Mouse (Mus musculus) kidney, embryonic 14.5 days (tissue): Measurements from ENCODE around the gene B130006D01Rik. TPM values are rescaled to one million over a fixed set of nuclear protein-coding genes. Genes with fewer than 3 reads are reported as not detected.

Source experiments
- ATAC-seq: fragments of 200-750 bp; cut with Nextera tagmentation; 2 replicates; pipeline ENCODE4 v1.8.0; 2017; ENCODE audit warnings: moderate number of reproducible peaks, mild to moderate bottlenecking, moderate TSS enrichment, moderate library complexity; ENCODE audit not compliant: low FRiP score, low TSS enrichment
- H3K27ac ChIP-seq: fragments of 300-500 bp; sonication (generic); 2 replicates; pipeline ENCODE4 v1.5.1; 2014; ENCODE audit warnings: low read depth, mild to moderate bottlenecking, low read length, moderate library complexity, mixed read lengths
- H3K27me3 ChIP-seq: fragments of 300-500 bp; sonication (generic); 2 replicates; pipeline ENCODE4 v1.6.1; 2014; ENCODE audit warnings: mild to moderate bottlenecking, low read length; ENCODE audit not compliant: control insufficient read depth, insufficient read depth
- H3K36me3 ChIP-seq: fragments of 300-500 bp; sonication (generic); 2 replicates; pipeline ENCODE4 v1.6.1; 2014; ENCODE audit warnings: low read length, mixed read lengths; ENCODE audit not compliant: control insufficient read depth, insufficient read depth
- H3K4me1 ChIP-seq: fragments of 300-500 bp; sonication (generic); 2 replicates; pipeline ENCODE4 v1.6.1; 2014; ENCODE audit warnings: low read length, mixed read lengths; ENCODE audit not compliant: control insufficient read depth, insufficient read depth
- H3K4me2 ChIP-seq: fragments of 300-500 bp; sonication (generic); replicated peaks from 2 replicates; pipeline ENCODE4 v1.6.1; 2014; ENCODE audit warnings: low read depth, mild to moderate bottlenecking, low read length
- H3K4me3 ChIP-seq: fragments of 300-500 bp; sonication (generic); 2 replicates; pipeline ENCODE4 v1.5.1; 2014; ENCODE audit warnings: mild to moderate bottlenecking, low read length
- H3K9ac ChIP-seq: fragments of 300-500 bp; sonication (generic); 2 replicates; pipeline ENCODE4 v1.6.1; 2014; ENCODE audit warnings: low read depth, mild to moderate bottlenecking, low read length, moderate library complexity
- H3K9me3 ChIP-seq: fragments of 300-500 bp; sonication (generic); 2 replicates; pipeline ENCODE4 v1.6.1; 2016; ENCODE audit warnings: low read length; ENCODE audit not compliant: control insufficient read depth
- WGBS: fragments of 180-500 bp; shearing (Covaris S2); extraction: QIAGEN DNeasy Blood & Tissue Kit; methylation state at CpG from one replicate; pipeline ENCODE4 v1.1.7; 2014; 5-methylcytosine and 5-hydroxymethylcytosine counted together
- polyA plus RNA-seq: library from polyadenylated mRNA; unstranded; fragments of >200 nt; fragmentation: Nextera tagmentation; extraction: Ambion mirVana; gene quantifications from 2 replicates; pipeline ENCODE4 v1.2.1, GENCODE M21; 2014

Gene B130006D01Rik
- polyA plus RNA-seq, 1 experiment from 2014 or later: 1.6 TPM

- H3K4me1 ChIP-seq: peaks cover 10% of the 10 kb centered on the region; the same call in 1 of the 2 replicates
Measured at GRCm38 (mm10) chr11:95688515-95688914, 34.9 kb upstream of the B130006D01Rik start.

GRCm38 (mm10) chr11:95688981-95689380 lies 34.4 kb upstream of the B130006D01Rik start:
- H3K4me2 ChIP-seq: no peak overlapping the region
- H3K4me3 ChIP-seq: no peak overlapping the region
- no peak overlapping the region for H3K27ac ChIP-seq
- 51% methylated on average over 7 of the region's 7 CpGs for WGBS
- H3K4me1 ChIP-seq: peaks cover 10% of the 10 kb centered on the region; the same call in 1 of the 2 replicates
- no peaks in the 10 kb centered on the region for H3K36me3 ChIP-seq
- no peak for ATAC-seq
- H3K9ac ChIP-seq: no peak overlapping the region
- H3K9me3 ChIP-seq: no peaks in the 10 kb centered on the region
- no peaks in the 10 kb centered on the region for H3K27me3 ChIP-seq

More at GRCm38 (mm10) chr11:95688515-95688914, 34.9 kb upstream of the B130006D01Rik start:
- Histone ChIP-seq H3K27ac (peak overlapping the region; percentile 31; the same call in 1 of the 2 replicates), H3K4me3 (no peak overlapping the region), H3K9me3 (no peaks in the 10 kb centered on the region), H3K4me2 (no peak overlapping the region), H3K9ac (no peak overlapping the region), H3K27me3 (no peaks in the 10 kb centered on the region), H3K36me3 (no peaks in the 10 kb centered on the region)
- WGBS: 66% methylated on average over 6 of the region's 6 CpGs
- ATAC-seq: no peak

GRCm38 (mm10) chr11:95689544-95689943 lies 33.8 kb upstream of the B130006D01Rik start:
- no peak overlapping the region for H3K27ac ChIP-seq
- H3K4me3 ChIP-seq: no peak overlapping the region
- no peak overlapping the region for H3K9ac ChIP-seq
- H3K4me1 ChIP-seq: peaks cover 10% of the 10 kb centered on the region; the same call in 1 of the 2 replicates
- no peaks in the 10 kb centered on the region for H3K9me3 ChIP-seq
- H3K27me3 ChIP-seq: no peaks in the 10 kb centered on the region
- WGBS: 82% methylated on average over 3 of the region's 3 CpGs
- no peak for ATAC-seq
- no peaks in the 10 kb centered on the region for H3K36me3 ChIP-seq
- H3K4me2 ChIP-seq: no peak overlapping the region

- 83% methylated on average over 5 of the region's 5 CpGs for WGBS
- Histone ChIP-seq H3K4me3 (no peak overlapping the region), H3K4me1 (no peaks in the 10 kb centered on the region), H3K4me2 (no peak overlapping the region), H3K9ac (no peak overlapping the region), H3K27ac (no peak overlapping the region), H3K27me3 (no peaks in the 10 kb centered on the region), H3K9me3 (no peaks in the 10 kb centered on the region), H3K36me3 (no peaks in the 10 kb centered on the region)
- ATAC-seq: no peak
Measured at GRCm38 (mm10) chr11:95698541-95698940, 24.8 kb upstream of the B130006D01Rik start.

GRCm38 (mm10) chr11:95700778-95701739 lies 22.3 kb upstream of the B130006D01Rik start:
- Histone ChIP-seq H3K9me3 (no peaks in the 10 kb centered on the region), H3K27ac (no peak overlapping the region), H3K4me2 (no peak overlapping the region), H3K9ac (no peak overlapping the region), H3K4me3 (no peak overlapping the region), H3K36me3 (no peaks in the 10 kb centered on the region), H3K4me1 (no peaks in the 10 kb centered on the region), H3K27me3 (no peaks in the 10 kb centered on the region)
- ATAC-seq: no peak
- WGBS: 88% methylated on average over 13 of the region's 13 CpGs

- WGBS: 85% methylated on average over 12 of the region's 12 CpGs
- no peak for ATAC-seq
- Histone ChIP-seq H3K36me3 (no peaks in the 10 kb centered on the region), H3K27ac (no peak overlapping the region), H3K4me2 (no peak overlapping the region), H3K9me3 (no peaks in the 10 kb centered on the region), H3K4me1 (no peaks in the 10 kb centered on the region), H3K9ac (no peak overlapping the region), H3K4me3 (no peak overlapping the region), H3K27me3 (no peaks in the 10 kb centered on the region)
Measured at GRCm38 (mm10) chr11:95704032-95704969, 19.1 kb upstream of the B130006D01Rik start.

- Histone ChIP-seq H3K36me3 (no peaks in the 10 kb centered on the region), H3K27me3 (no peaks in the 10 kb centered on the region), H3K9me3 (no peaks in the 10 kb centered on the region), H3K4me2 (no peak overlapping the region), H3K4me1 (no peaks in the 10 kb centered on the region), H3K27ac (no peak overlapping the region), H3K4me3 (no peak overlapping the region), H3K9ac (no peak overlapping the region)
- ATAC-seq: no peak
- 81% methylated on average over 4 of the region's 4 CpGs for WGBS
Measured at GRCm38 (mm10) chr11:95704970-95705330, 18.4 kb upstream of the B130006D01Rik start.

GRCm38 (mm10) chr11:95709534-95710040 lies 13.8 kb upstream of the B130006D01Rik start:
- Histone ChIP-seq H3K27ac (no peak overlapping the region), H3K9me3 (no peaks in the 10 kb centered on the region), H3K27me3 (no peaks in the 10 kb centered on the region), H3K4me2 (no peak overlapping the region), H3K36me3 (no peaks in the 10 kb centered on the region), H3K4me1 (peaks cover 7% of the 10 kb centered on the region), H3K4me3 (no peak overlapping the region), H3K9ac (no peak overlapping the region)
- WGBS: 93% methylated on average over 6 of the region's 6 CpGs
- ATAC-seq: no peak
